ENCODE assay signal across 9 mouse cellular contexts in the genomic region with DNA sequence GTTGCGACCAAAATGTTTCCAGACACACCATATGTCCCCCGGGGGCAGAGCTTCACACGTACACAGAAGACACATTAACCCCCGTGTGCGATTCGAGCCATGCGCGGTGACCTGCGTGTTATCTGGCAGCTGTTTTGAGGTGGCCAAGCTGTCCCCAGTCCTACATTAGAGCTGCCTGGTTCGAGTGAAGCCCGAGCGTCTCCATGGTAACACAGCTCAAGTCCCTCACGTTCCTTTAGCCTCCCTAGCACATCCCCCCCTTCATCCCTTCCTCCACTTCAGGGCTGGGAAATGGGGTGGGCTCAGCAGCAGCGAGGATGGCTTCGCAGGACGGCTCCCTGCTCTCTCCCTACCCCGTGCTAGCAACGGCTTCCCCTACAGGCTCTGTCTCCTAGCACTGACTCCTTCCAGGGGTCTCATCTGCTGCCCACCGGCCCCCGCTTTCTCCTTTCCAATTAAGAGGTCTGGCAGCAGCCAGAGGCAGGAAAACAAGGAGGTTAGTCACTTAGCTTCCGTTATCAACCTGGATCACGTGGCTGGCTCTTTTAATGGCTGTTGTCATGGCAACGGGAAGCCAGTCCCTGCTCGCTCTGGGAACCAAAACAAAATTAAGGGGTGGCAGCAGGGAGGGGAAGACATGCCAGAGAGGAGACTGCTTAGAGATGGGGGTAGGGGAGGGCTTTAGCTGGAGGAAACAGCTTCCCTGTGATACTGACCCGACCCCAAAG. TPM values are rescaled to one million over a fixed set of nuclear protein-coding genes. Genes with fewer than 3 reads are reported as not detected.
DNase-seq lines count a peak whose midpoint lies in the region; ATAC-seq and TF ChIP-seq lines count a peak whose summit lies in the region.
"Had no signal": no experiment of that assay in that cellular context is flagged by ENCODE, and none has a peak within 500 bp of the region (broad histone marks: within the 10 kb centered on the region; RNA-seq: fewer than 3 reads in every experiment).

No protein-coding gene starts in this region.

- peak overlapping the region; percentile 44 for H3K4me2 ChIP-seq in lung, embryonic 14.5 days
- peak overlapping the region; percentile 62 for H3K4me2 ChIP-seq in embryonic facial prominence, embryonic 12.5 days (replicated peaks)
- peak overlapping the region; percentile 92 for H3K4me2 ChIP-seq in hindbrain, embryonic 13.5 days
- H3K4me2 ChIP-seq in stomach, postnatal 0 days (replicated peaks; ENCODE audit: low read depth): peak overlapping the region; percentile 29; the same call in 1 of the 2 replicates

- TF ChIP-seq EP300 in stomach, postnatal 0 days (optimal IDR thresholded peaks at IDR 0.05): no peak

- peak; percentile 70 for DNase-seq in lung, embryonic 14.5 days
- DNase-seq in lung, adult 2 months: no peak
- peak; percentile 92 for DNase-seq in layer of hippocampus, adult 9-11 months
- DNase-seq in midbrain, embryonic 10.5 days (ENCODE audit: low spot score): peak; percentile 82
- peak; percentile 36 for DNase-seq in stomach, postnatal 0 days (ENCODE audit: low spot score)

- no peaks in the 10 kb centered on the region for H3K4me1 ChIP-seq in lung, embryonic 14.5 days (ENCODE audit: insufficient read depth)
- H3K4me1 ChIP-seq in lung, adult 2 months (ENCODE audit: control insufficient read depth, insufficient read depth, low read length): no peaks in the 10 kb centered on the region; the same call in 1 of the 2 replicates
- peaks cover 26% of the 10 kb centered on the region for H3K4me1 ChIP-seq in embryonic facial prominence, embryonic 12.5 days
- H3K4me1 ChIP-seq in hindbrain, embryonic 13.5 days (replicated peaks): peaks cover 52% of the 10 kb centered on the region
- peaks cover 54% of the 10 kb centered on the region for H3K4me1 ChIP-seq in midbrain, embryonic 10.5 days
- 0 out of 2 replicates have a peak, but pooled peaks cover 2% of the 10 kb centered on the region for H3K4me1 ChIP-seq in stomach, postnatal 0 days (replicated peaks; ENCODE audit: control insufficient read depth, insufficient read depth)

- no peak for TF ChIP-seq CTCF in lung, embryonic 14.5 days (IDR thresholded peaks at IDR 0.05; ENCODE audit: low read depth)
- TF ChIP-seq CTCF in lung, adult 2 months (IDR thresholded peaks at IDR 0.05; ENCODE audit: insufficient read depth, low read length): no peak
- TF ChIP-seq CTCF in stomach, postnatal 0 days (IDR thresholded peaks at IDR 0.05; ENCODE audit: low read depth): no peak

- H3K36me3 ChIP-seq in lung, embryonic 14.5 days (ENCODE audit: insufficient read depth): no peaks in the 10 kb centered on the region
- H3K36me3 ChIP-seq in embryonic facial prominence, embryonic 12.5 days: no peaks in the 10 kb centered on the region
- H3K36me3 ChIP-seq in hindbrain, embryonic 13.5 days: peaks cover under 1% of the 10 kb centered on the region; the same call in 1 of the 2 replicates
- no peaks in the 10 kb centered on the region for H3K36me3 ChIP-seq in midbrain, embryonic 10.5 days
- no peaks in the 10 kb centered on the region for H3K36me3 ChIP-seq in stomach, postnatal 0 days (ENCODE audit: control insufficient read depth, insufficient read depth, low read length)

- no peak overlapping the region for H3K9ac ChIP-seq in lung, embryonic 14.5 days
- peak overlapping the region; percentile 15; the same call in 1 of the 2 replicates for H3K9ac ChIP-seq in embryonic facial prominence, embryonic 12.5 days
- H3K9ac ChIP-seq in hindbrain, embryonic 13.5 days: peak overlapping the region; percentile 47
- no peak overlapping the region for H3K9ac ChIP-seq in stomach, postnatal 0 days (ENCODE audit: low read length)

- H3K27me3 ChIP-seq in lung, embryonic 14.5 days (ENCODE audit: insufficient read depth, low read length): peaks cover 19% of the 10 kb centered on the region
- H3K27me3 ChIP-seq in embryonic facial prominence, embryonic 12.5 days: peaks cover 26% of the 10 kb centered on the region
- H3K27me3 ChIP-seq in hindbrain, embryonic 13.5 days: 0 out of 2 replicates have a peak, but pooled peaks cover 5% of the 10 kb centered on the region
- peaks cover 44% of the 10 kb centered on the region for H3K27me3 ChIP-seq in midbrain, embryonic 10.5 days (ENCODE audit: low read depth, poor library complexity, severe bottlenecking)
- no peaks in the 10 kb centered on the region for H3K27me3 ChIP-seq in stomach, postnatal 0 days (ENCODE audit: control insufficient read depth, insufficient read depth, low read length)

- TF ChIP-seq POLR2A in lung, adult 2 months (IDR thresholded peaks at IDR 0.05; ENCODE audit: borderline replicate concordance, extremely low read depth, low read depth, low read length): no peak

- ATAC-seq in lung, embryonic 14.5 days (ENCODE audit: insufficient read depth): peak; percentile 68
- ATAC-seq in embryonic facial prominence, embryonic 12.5 days (ENCODE audit: insufficient number of reproducible peaks, insufficient read depth, low FRiP score, low TSS enrichment): peak; percentile 81
- ATAC-seq in hindbrain, embryonic 13.5 days (ENCODE audit: low FRiP score): peak; percentile 82
- 0 out of 2 replicates have a peak, but pooled peaks have one; percentile 10 for ATAC-seq in stomach, postnatal 0 days (ENCODE audit: low FRiP score, low TSS enrichment)
- ATAC-seq in monocyte, adult 5-6 weeks (replicated peaks; ENCODE audit: insufficient number of reproducible peaks, low FRiP score, low TSS enrichment, poor library complexity, severe bottlenecking): no peak

- H3K9me3 ChIP-seq in lung, embryonic 14.5 days (ENCODE audit: low read depth, low read length): no peaks in the 10 kb centered on the region
- H3K9me3 ChIP-seq in embryonic facial prominence, embryonic 12.5 days: no peaks in the 10 kb centered on the region
- no peaks in the 10 kb centered on the region for H3K9me3 ChIP-seq in hindbrain, embryonic 13.5 days
- no peaks in the 10 kb centered on the region for H3K9me3 ChIP-seq in midbrain, embryonic 10.5 days (replicated peaks)
- H3K9me3 ChIP-seq in stomach, postnatal 0 days (ENCODE audit: control insufficient read depth, low read length): no peaks in the 10 kb centered on the region

- H3K27ac ChIP-seq in lung, embryonic 14.5 days (ENCODE audit: low read depth): no peak overlapping the region
- H3K27ac ChIP-seq in embryonic facial prominence, embryonic 12.5 days: peak overlapping the region; percentile 63; the same call in 1 of the 2 replicates
- H3K27ac ChIP-seq in hindbrain, embryonic 13.5 days: peak overlapping the region; percentile 94
- H3K27ac ChIP-seq in midbrain, embryonic 10.5 days (replicated peaks): peak overlapping the region; percentile 85
- no peak overlapping the region for H3K27ac ChIP-seq in stomach, postnatal 0 days (replicated peaks)

- 0 out of 2 replicates have a peak overlapping the region, but pooled peaks have one; percentile 2 for H3K4me3 ChIP-seq in lung, embryonic 14.5 days (ENCODE audit: low read depth, low read length)
- H3K4me3 ChIP-seq in lung, adult 2 months (replicated peaks; ENCODE audit: extremely low read depth, low read depth, low read length): no peak overlapping the region
- H3K4me3 ChIP-seq in embryonic facial prominence, embryonic 12.5 days: peak overlapping the region; percentile 23
- H3K4me3 ChIP-seq in hindbrain, embryonic 13.5 days: peak overlapping the region; percentile 29
- H3K4me3 ChIP-seq in midbrain, embryonic 10.5 days: peak overlapping the region; percentile 59
- no peak overlapping the region for H3K4me3 ChIP-seq in stomach, postnatal 0 days (ENCODE audit: low read depth, low read length)

- WGBS in lung, embryonic 14.5 days: 2% methylated on average over 25 of the region's 25 CpGs
- 15% methylated on average over 25 of the region's 25 CpGs for WGBS in lung, adult 2 months
- 4% methylated on average over 25 of the region's 25 CpGs for WGBS in embryonic facial prominence, embryonic 12.5 days
- 2% methylated on average over 25 of the region's 25 CpGs for WGBS in hindbrain, embryonic 13.5 days
- WGBS in midbrain, embryonic 10.5 days: 4% methylated on average over 25 of the region's 25 CpGs
- WGBS in stomach, postnatal 0 days: 7% methylated on average over 25 of the region's 25 CpGs

RNA-seq across cellular contexts. Expression of a gene that starts 3.7 kb away (rescaled TPM):
- 3.8 and 5.2 TPM in 2 replicates for polyA plus RNA-seq in lung, embryonic 14.5 days (2014; fragmentation: Nextera tagmentation; extraction: Ambion mirVana)
- 4.4 and 6.7 TPM in 2 replicates for polyA plus RNA-seq in lung, adult 2 months (2012; rRNA removed)
- polyA plus RNA-seq in embryonic facial prominence, embryonic 12.5 days (2016; fragmentation: Nextera tagmentation; extraction: Ambion mirVana): 5.3 and 5.6 TPM in 2 replicates
- 14.2 and 14.5 TPM in 2 replicates for polyA plus RNA-seq in hindbrain, embryonic 13.5 days (2015; fragmentation: Nextera tagmentation; extraction: Ambion mirVana)
- 16.0 and 16.3 TPM in 2 replicates for polyA plus RNA-seq in midbrain, embryonic 10.5 days (2016; fragmentation: Nextera tagmentation; extraction: Ambion mirVana)
- polyA plus RNA-seq in stomach, postnatal 0 days (2015; fragmentation: Nextera tagmentation; extraction: Ambion mirVana): 3.2 and 4.2 TPM in 2 replicates
- 0.43 TPM in 1 of 3 replicates, not detected in the others for total RNA-seq in monocyte, adult 5-6 weeks (2017)

RNA-seq across cellular contexts. Expression of a gene that starts 50.2 kb away (rescaled TPM):
- polyA plus RNA-seq in lung, embryonic 14.5 days (2014; fragmentation: Nextera tagmentation; extraction: Ambion mirVana): not detected in 2 replicates
- not detected in 2 replicates for polyA plus RNA-seq in lung, adult 2 months (2012; rRNA removed)
- not detected in 2 replicates for polyA plus RNA-seq in embryonic facial prominence, embryonic 12.5 days (2016; fragmentation: Nextera tagmentation; extraction: Ambion mirVana)
- polyA plus RNA-seq in hindbrain, embryonic 13.5 days (2015; fragmentation: Nextera tagmentation; extraction: Ambion mirVana): not detected in 2 replicates
- not detected in 2 replicates for polyA plus RNA-seq in midbrain, embryonic 10.5 days (2016; fragmentation: Nextera tagmentation; extraction: Ambion mirVana)
- not detected in 2 replicates for polyA plus RNA-seq in stomach, postnatal 0 days (2015; fragmentation: Nextera tagmentation; extraction: Ambion mirVana)
- not detected in 3 replicates for total RNA-seq in monocyte, adult 5-6 weeks (2017)
- total RNA-seq: liver, adult 2 months had no signal
- polyA plus RNA-seq: liver, adult 2 months had no signal

Comparison
In these comparisons a context has a peak if more than half of its experiments do, and no peak if none do; other contexts are left out.
1. H3K4me3 ChIP-seq: peak in lung, embryonic 14.5 days (single experiment), embryonic facial prominence, embryonic 12.5 days (single experiment), hindbrain, embryonic 13.5 days (single experiment) and midbrain, embryonic 10.5 days (single experiment); none in lung, adult 2 months (single experiment) and stomach, postnatal 0 days (single experiment).
2. H3K27ac ChIP-seq: peak in embryonic facial prominence, embryonic 12.5 days (single experiment), hindbrain, embryonic 13.5 days (single experiment) and midbrain, embryonic 10.5 days (single experiment); none in lung, embryonic 14.5 days (single experiment) and stomach, postnatal 0 days (single experiment).
3. H3K4me2 ChIP-seq: peak in every context shown above with its lines; median percentile 92 in hindbrain, embryonic 13.5 days; 62 in embryonic facial prominence, embryonic 12.5 days; 44 in lung, embryonic 14.5 days; 29 in stomach, postnatal 0 days.
4. H3K9ac ChIP-seq: peak in embryonic facial prominence, embryonic 12.5 days (single experiment) and hindbrain, embryonic 13.5 days (single experiment); none in lung, embryonic 14.5 days (single experiment) and stomach, postnatal 0 days (single experiment).